Mouse (Mus musculus): Measurements from ENCODE around the gene Csk.
A peak's percentile ranks its signal among the peaks of the same experiment; 100 is the strongest.

Gene Csk

GRCm38 (mm10) chr9:57653283-57653682 is at the start of gene Csk:
TSS of gene Csk (minus strand) at chr9:57653631.
- DNase-seq (ENCODE audit: low spot score in 2 of 2) = no peak

GRCm38 (mm10) chr9:57698466-57699150 is 45.2 kb upstream of the Csk start:
- no peak for DNase-seq (ENCODE audit: low spot score in 2 of 2)

- no peak for DNase-seq (ENCODE audit: low spot score in 2 of 2)
Measured at GRCm38 (mm10) chr9:57697380-57697779, 43.9 kb upstream of the Csk start.

DNA sequence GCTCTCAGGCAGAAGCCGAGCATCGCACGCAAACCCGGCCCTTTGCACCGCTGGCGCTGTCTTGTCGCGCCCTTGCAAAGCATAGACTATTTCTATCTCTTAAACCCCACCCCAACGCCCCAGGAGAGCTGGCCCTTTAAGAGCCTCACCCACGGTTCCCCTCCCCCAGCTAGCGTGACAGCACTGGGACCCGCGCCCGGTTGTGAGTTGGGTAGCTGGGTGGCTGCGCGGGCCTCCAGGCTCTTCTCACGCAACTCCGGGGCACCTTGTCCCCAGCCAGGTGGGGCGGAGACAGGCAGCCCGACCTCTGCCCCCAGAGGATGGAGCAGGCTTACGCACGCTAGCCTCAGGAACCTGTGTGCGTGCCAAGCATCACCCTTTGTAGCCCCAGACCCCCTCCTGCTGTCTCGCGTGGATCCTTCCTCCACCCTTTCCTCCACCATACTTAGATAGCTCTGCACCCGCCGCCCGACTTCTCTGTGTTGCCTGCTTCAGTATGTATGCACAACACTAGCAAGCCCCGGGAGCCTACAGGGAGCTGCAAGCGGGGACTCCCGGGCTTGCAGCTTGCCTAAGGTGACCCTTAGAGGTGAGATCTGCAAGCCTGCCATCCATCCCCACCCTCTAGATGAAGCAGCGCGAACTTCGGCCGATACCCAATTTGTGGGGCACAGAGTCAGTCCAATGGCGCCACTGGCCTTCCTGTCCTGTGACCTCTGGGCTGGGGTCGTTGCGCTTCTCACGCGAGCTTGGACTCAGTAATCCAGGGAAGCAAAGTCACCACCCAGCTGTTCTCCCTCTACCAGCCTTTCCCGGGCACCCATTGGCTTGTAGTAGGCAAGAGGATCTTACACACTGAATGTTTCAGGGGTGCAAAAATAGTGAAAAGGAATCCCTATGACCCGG is 43.2 kb upstream of the Csk start:
- peak; percentile 74 for DNase-seq (ENCODE audit: low spot score in 2 of 2)

DNA sequence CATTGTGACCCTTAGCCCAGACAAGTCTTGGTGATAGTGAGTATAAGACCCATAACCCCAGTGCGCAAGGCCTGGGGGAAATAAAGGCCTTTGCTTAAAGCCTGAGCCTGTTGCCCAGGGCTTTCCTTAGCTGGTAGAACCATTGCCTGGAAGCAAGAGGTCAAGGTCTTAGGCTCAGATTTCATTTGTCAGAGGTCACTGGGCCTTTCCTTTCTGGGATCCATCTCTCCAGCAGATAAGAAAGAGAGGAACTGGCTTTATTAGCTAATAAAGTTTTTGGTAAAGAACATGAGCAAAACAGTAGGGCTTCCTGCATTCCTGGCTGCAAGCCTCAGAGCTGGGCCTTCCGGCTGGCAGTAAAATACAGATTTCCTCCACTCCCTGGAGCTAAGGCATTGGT is 40.7 kb upstream of the Csk start:
- DNase-seq (ENCODE audit: low spot score in 2 of 2) = no peak

DNA sequence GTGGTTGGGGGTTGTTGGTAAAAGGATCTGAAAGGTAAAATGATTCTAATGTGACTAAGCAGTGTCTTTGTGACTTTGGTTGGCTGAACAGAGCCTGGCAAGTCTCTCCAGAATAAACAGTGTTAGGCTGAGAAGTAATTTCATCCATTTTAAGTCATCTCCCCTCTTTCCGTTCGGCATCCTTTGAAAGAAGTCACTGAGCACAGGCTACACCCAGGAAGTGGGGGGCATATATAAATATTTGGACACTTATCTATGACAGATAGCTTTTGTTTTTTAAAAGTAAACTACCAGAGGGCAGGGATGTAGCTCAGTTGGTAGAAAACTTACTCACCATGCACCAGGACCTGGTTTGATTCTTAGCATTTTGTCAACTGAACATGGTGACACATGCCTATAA is 35.2 kb upstream of the Csk start:
- no peak for DNase-seq (ENCODE audit: low spot score in 2 of 2)

- no peak for DNase-seq (ENCODE audit: low spot score in 2 of 2)
Measured at GRCm38 (mm10) chr9:57688158-57688557, 34.7 kb upstream of the Csk start.

- no peak for DNase-seq (ENCODE audit: low spot score in 2 of 2)
Measured at GRCm38 (mm10) chr9:57687751-57688150, 34.3 kb upstream of the Csk start, which contains the start of gene Cyp1a1. TSS of gene Cyp1a1 (plus strand) at chr9:57687928.

GRCm38 (mm10) chr9:57686011-57686410 is 32.6 kb upstream of the Csk start:
- no peak for DNase-seq (ENCODE audit: low spot score in 2 of 2)

DNA sequence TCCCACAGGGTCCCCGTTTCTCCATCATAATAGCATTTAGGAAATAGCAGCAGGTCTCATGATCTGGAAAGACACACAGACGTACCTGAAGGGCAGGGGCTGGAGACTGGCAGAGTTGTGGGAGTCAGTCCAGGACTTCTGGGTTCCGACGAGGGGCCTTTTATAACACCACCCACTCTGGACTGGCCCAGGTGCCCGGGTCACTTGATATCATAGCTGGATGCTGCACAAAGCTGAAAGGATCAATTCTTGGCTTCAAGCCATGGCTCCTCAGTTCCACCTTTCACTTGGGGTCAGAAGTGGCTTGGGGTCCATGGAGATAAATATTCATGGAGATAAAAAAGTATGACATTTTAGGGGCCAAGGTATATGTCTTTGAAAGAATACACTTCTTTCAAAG is 30.1 kb upstream of the Csk start, which contains the start of gene Cyp1a2:
Cyp1a2 (minus strand) TSS at position 184 of the 400 bp plus-strand sequence.
- DNase-seq (ENCODE audit: low spot score in 2 of 2) = no peak

DNA sequence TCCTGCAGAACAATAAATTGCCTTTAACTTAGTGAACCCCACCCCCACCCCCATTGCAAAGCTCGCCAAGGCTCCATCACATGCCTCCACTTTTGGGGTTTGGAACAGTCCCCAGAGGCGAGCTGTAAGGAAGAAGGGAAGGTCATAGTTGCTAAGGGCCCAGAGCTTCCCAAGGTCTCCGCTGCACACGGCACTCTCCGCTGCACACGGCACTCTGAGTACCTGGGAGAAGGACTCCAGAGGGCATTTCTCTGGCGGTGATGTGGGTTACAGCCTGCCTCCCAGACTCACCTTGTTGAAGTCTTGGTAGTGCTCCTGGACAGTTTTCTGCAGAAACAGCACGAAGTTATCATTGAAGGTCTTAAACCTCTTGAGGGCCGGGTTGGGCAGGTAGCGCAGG is 28.0 kb upstream of the Csk start:
- DNase-seq (ENCODE audit: low spot score in 2 of 2) = no peak

GRCm38 (mm10) chr9:57671500-57671899 is 18.1 kb upstream of the Csk start:
- no peak for DNase-seq (ENCODE audit: low spot score in 2 of 2)

DNA sequence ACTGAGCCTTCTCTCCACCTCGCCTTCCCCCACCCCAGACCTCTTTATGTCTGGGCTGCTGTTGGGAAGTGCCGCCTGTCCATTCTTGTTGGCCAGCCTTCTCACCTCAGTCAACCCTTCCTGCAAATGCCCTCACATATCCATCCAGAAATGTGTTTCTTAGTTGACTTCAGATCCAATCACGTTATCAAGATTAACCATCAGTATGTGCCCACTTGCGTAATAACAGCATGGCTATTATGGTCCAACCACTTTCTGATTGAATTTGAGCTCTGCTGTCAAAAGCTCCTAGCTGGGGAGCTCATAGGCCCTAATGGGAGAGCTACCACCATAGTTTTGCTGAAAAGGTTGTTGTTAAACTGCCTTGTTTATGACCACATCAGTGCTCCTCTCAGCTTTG is 17.6 kb upstream of the Csk start:
- DNase-seq (ENCODE audit: low spot score in 2 of 2) = no peak

DNA sequence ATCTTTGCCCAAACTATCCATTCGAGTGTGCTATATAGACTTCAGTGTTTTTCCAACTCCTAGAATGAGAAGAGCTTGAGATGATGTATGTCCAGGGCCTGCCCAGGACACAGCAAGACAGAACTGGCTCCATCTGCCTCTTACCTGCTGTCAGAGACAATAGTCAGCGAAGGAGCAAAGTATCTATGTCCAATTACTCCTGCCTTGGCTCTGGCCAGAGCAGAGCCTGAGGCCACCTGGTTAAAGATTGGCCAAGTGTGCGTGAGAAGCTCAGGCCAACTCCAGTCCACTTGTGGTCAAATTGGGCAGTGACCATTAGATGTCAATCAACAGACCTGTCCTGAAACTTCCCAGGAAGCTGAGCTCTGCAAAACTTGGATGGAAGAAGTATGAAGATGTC is 16.1 kb upstream of the Csk start:
- no peak for DNase-seq (ENCODE audit: low spot score in 2 of 2)

DNA sequence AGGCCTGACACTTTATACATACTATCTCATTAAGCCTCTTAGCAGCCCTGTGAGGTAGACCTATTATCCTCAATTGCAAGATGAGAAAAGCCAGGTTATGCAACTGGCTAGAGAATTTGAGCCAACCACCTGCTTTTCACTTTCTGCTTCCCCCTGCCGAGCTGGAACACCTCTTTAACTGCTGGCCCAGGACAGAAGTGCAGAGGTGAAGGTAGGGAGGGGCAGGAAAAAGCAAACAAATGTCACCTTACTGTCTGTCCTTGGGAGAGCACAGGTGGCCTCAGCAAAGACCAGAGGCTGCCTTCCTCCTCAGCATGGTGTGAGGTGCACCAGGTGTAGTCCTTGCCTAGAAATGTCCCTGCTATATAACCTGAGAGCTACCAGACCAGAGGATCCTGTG is 14.8 kb upstream of the Csk start:
- no peak for DNase-seq (ENCODE audit: low spot score in 2 of 2)

GRCm38 (mm10) chr9:57667817-57668216 is 14.4 kb upstream of the Csk start:
- DNase-seq (ENCODE audit: low spot score in 2 of 2) = no peak

GRCm38 (mm10) chr9:57667136-57667535 is 13.7 kb upstream of the Csk start:
- no peak for DNase-seq (ENCODE audit: low spot score in 2 of 2)

DNA sequence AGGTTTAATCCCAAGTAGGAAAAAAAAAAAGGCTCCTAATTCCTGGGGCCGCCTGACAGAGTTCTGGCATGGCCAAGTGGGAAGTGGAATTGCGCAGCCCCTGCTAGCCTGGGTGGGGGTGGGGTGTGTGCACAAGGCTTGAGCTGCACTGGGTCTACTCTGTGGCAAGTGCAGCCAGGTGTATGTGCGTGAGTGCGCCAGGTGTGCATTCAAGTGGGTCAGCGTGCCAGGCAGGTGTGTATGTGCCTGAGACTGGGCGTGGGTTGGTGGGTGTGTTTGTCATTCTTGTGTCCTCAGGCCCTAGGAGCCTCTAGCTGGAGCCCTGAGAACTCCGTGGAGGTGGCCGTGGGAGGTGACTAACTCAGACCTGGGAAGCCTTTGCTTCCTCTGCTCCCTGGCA is 13.1 kb upstream of the Csk start:
- DNase-seq (ENCODE audit: low spot score in 2 of 2) = no peak

DNA sequence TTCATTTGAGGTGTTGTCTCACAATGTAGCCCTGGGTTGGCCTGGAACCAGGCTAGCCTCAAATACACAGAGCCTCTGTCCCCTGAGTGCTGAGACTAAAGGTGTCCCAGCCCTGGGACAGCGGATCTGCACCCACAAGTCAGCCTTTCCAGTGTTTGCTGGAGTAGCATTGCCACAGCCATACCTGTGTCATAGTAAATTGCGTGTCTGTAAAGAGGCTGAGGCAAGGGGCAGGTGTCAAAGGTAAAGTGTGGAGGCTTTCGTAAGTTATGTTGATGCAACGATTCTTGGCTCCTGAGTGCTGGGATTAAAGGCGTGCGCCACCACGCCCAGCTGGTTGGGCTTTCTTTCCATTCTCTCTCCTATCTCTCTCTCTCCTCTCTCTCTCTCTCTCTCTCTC is 11.2 kb upstream of the Csk start:
- no peak for DNase-seq (ENCODE audit: low spot score in 2 of 2)

GRCm38 (mm10) chr9:57661552-57661951 is 8.1 kb upstream of the Csk start:
- DNase-seq (ENCODE audit: low spot score in 2 of 2) = no peak

- DNase-seq (ENCODE audit: low spot score in 2 of 2) = no peak
Measured at GRCm38 (mm10) chr9:57660501-57660900, 7.1 kb upstream of the Csk start.

- DNase-seq (ENCODE audit: low spot score in 2 of 2) = peak in 1 of 2 experiments; percentile 75
Measured at GRCm38 (mm10) chr9:57659774-57660173, 6.3 kb upstream of the Csk start.

GRCm38 (mm10) chr9:57658970-57659369 is 5.5 kb upstream of the Csk start:
- no peak for DNase-seq (ENCODE audit: low spot score in 2 of 2)
